Mouse (Mus musculus) erythroblast, embryonic 14.5 days (primary cell): Measurements from ENCODE around the gene Atg9a.

Experiments used
- GATA1 ChIP-seq: IDR thresholded peaks from 2 replicates; pipeline ENCODE4 v1.6.1; 2012; ENCODE audit warnings: low read length, inconsistent platforms, mixed read lengths
- TAL1 ChIP-seq: IDR thresholded peaks from 3 replicates; pipeline ENCODE4 v1.6.1; 2012; ENCODE audit warnings: low read length, inconsistent platforms, mixed read lengths

GRCm38 (mm10) chr1:75179334-75180104 lies 12.5 kb downstream of the Atg9a start:
- TF ChIP-seq TAL1, result peak; percentile 50; the same call in 2 of the 3 replicates
- TF ChIP-seq GATA1, result peak; percentile 30; the same call in 1 of the 2 replicates
